Mouse (Mus musculus): ENCODE results near the gene Kcnab2. TPM values are rescaled to one million over a fixed set of nuclear protein-coding genes. Genes with fewer than 3 reads are reported as not detected.

The Kcnab2 gene
- polyA plus RNA-seq, 1 experiment from 2014 or later = 9.6 TPM

- no peak overlapping the region for H3K27ac ChIP-seq (ENCODE audit: low read depth, low read length)
- H3K4me1 ChIP-seq (replicated peaks; ENCODE audit: control insufficient read depth, insufficient read depth, low read length) = no peaks in the 10 kb centered on the region
- H3K4me2 ChIP-seq = no peak overlapping the region
- ATAC-seq (replicated peaks; ENCODE audit: low FRiP score) (no peak), DNase-seq (ENCODE audit: low spot score) (no peak)
- no peak overlapping the region for H3K4me3 ChIP-seq (ENCODE audit: low read depth, low read length)
- H3K36me3 ChIP-seq (ENCODE audit: control insufficient read depth, insufficient read depth, low read length) = no peaks in the 10 kb centered on the region
- no peaks in the 10 kb centered on the region for H3K9me3 ChIP-seq (ENCODE audit: control insufficient read depth, low read length)
- no peak overlapping the region for H3K9ac ChIP-seq (ENCODE audit: low read depth, low read length)
- H3K27me3 ChIP-seq (replicated peaks; ENCODE audit: control insufficient read depth, insufficient read depth, low read length) = no peaks in the 10 kb centered on the region
- 76% methylated on average over 10 of the region's 10 CpGs for WGBS
Observed at GRCm38 (mm10) chr4:152488046-152488445, 10.4 kb upstream of the Kcnab2 start.

- 52% methylated on average over 8 of the region's 8 CpGs for WGBS
- no peak for ATAC-seq (replicated peaks; ENCODE audit: low FRiP score)
- Histone ChIP-seq H3K27me3 (replicated peaks; ENCODE audit: control insufficient read depth, insufficient read depth, low read length) (peaks cover 30% of the 10 kb centered on the region), H3K9ac (ENCODE audit: low read depth, low read length) (no peak overlapping the region), H3K36me3 (ENCODE audit: control insufficient read depth, insufficient read depth, low read length) (no peaks in the 10 kb centered on the region), H3K27ac (ENCODE audit: low read depth, low read length) (no peak overlapping the region), H3K4me2 (no peak overlapping the region), H3K4me1 (replicated peaks; ENCODE audit: control insufficient read depth, insufficient read depth, low read length) (no peaks in the 10 kb centered on the region; the same call in 1 of the 2 replicates), H3K4me3 (ENCODE audit: low read depth, low read length) (no peak overlapping the region), H3K9me3 (ENCODE audit: control insufficient read depth, low read length) (no peaks in the 10 kb centered on the region)
- no peak for DNase-seq (ENCODE audit: low spot score)
Observed at GRCm38 (mm10) chr4:152480426-152480825, 2.8 kb upstream of the Kcnab2 start.

- WGBS = 4% methylated on average over 13 of the region's 13 CpGs
- Histone ChIP-seq H3K27ac (ENCODE audit: low read depth, low read length) (no peak overlapping the region), H3K9ac (ENCODE audit: low read depth, low read length) (no peak overlapping the region), H3K4me1 (replicated peaks; ENCODE audit: control insufficient read depth, insufficient read depth, low read length) (no peaks in the 10 kb centered on the region; the same call in 1 of the 2 replicates), H3K9me3 (ENCODE audit: control insufficient read depth, low read length) (no peaks in the 10 kb centered on the region), H3K4me3 (ENCODE audit: low read depth, low read length) (peak overlapping the region; percentile 55), H3K27me3 (replicated peaks; ENCODE audit: control insufficient read depth, insufficient read depth, low read length) (peaks cover 40% of the 10 kb centered on the region), H3K4me2 (peak overlapping the region; percentile 65), H3K36me3 (ENCODE audit: control insufficient read depth, insufficient read depth, low read length) (no peaks in the 10 kb centered on the region)
- ATAC-seq (replicated peaks; ENCODE audit: low FRiP score) (peak; percentile 4; the same call in 1 of the 2 replicates), DNase-seq (ENCODE audit: low spot score) (no peak)
Observed at GRCm38 (mm10) chr4:152478224-152478567, 525 bp upstream of the Kcnab2 start.

GRCm38 (mm10) chr4:152477106-152477465 lies 585 bp downstream of the Kcnab2 start:
- H3K9ac ChIP-seq (ENCODE audit: low read depth, low read length) = no peak overlapping the region
- peak; percentile 13 for ATAC-seq (replicated peaks; ENCODE audit: low FRiP score)
- WGBS = 3% methylated on average over 21 of the region's 21 CpGs

GRCm38 (mm10) chr4:152476427-152477023 lies 1.1 kb downstream of the Kcnab2 start, which contains the start of gene Nphp4:
Gene Nphp4 (plus strand): TSS chr4:152476706.
- peaks cover 6% of the 10 kb centered on the region; the same call in 1 of the 2 replicates for H3K9me3 ChIP-seq (ENCODE audit: control insufficient read depth, low read length)
- ATAC-seq (replicated peaks; ENCODE audit: low FRiP score) (no peak), DNase-seq (ENCODE audit: low spot score) (no peak)
- no peaks in the 10 kb centered on the region for H3K36me3 ChIP-seq (ENCODE audit: control insufficient read depth, insufficient read depth, low read length)
- no peak within 1 kb of the TSS for H3K9ac ChIP-seq (ENCODE audit: low read depth, low read length)
- no peaks in the 10 kb centered on the region; the same call in 1 of the 2 replicates for H3K4me1 ChIP-seq (replicated peaks; ENCODE audit: control insufficient read depth, insufficient read depth, low read length)
- 8% methylated on average over 18 of the region's 18 CpGs for WGBS
- no peak within 1 kb of the TSS for H3K27ac ChIP-seq (ENCODE audit: low read depth, low read length)
- H3K4me3 ChIP-seq (ENCODE audit: low read depth, low read length) = peak within 1 kb of the TSS; percentile 55
- peaks cover 40% of the 10 kb centered on the region for H3K27me3 ChIP-seq (replicated peaks; ENCODE audit: control insufficient read depth, insufficient read depth, low read length)
- peak within 1 kb of the TSS; percentile 65 for H3K4me2 ChIP-seq

More at GRCm38 (mm10) chr4:152477106-152477465, 585 bp downstream of the Kcnab2 start:
- no peaks in the 10 kb centered on the region for H3K36me3 ChIP-seq (ENCODE audit: control insufficient read depth, insufficient read depth, low read length)
- no peaks in the 10 kb centered on the region; the same call in 1 of the 2 replicates for H3K4me1 ChIP-seq (replicated peaks; ENCODE audit: control insufficient read depth, insufficient read depth, low read length)
- peak overlapping the region; percentile 55 for H3K4me3 ChIP-seq (ENCODE audit: low read depth, low read length)
- peaks cover 40% of the 10 kb centered on the region for H3K27me3 ChIP-seq (replicated peaks; ENCODE audit: control insufficient read depth, insufficient read depth, low read length)
- no peak overlapping the region for H3K27ac ChIP-seq (ENCODE audit: low read depth, low read length)
- peaks cover under 1% of the 10 kb centered on the region; the same call in 1 of the 2 replicates for H3K9me3 ChIP-seq (ENCODE audit: control insufficient read depth, low read length)
- H3K4me2 ChIP-seq = peak overlapping the region; percentile 65
- no peak for DNase-seq (ENCODE audit: low spot score)

- no peak overlapping the region for H3K27ac ChIP-seq (ENCODE audit: low read depth, low read length)
- no peak overlapping the region for H3K9ac ChIP-seq (ENCODE audit: low read depth, low read length)
- DNase-seq (ENCODE audit: low spot score) = no peak
- H3K4me3 ChIP-seq (ENCODE audit: low read depth, low read length) = no peak overlapping the region
- no peaks in the 10 kb centered on the region for H3K36me3 ChIP-seq (ENCODE audit: control insufficient read depth, insufficient read depth, low read length)
- no peak for ATAC-seq (replicated peaks; ENCODE audit: low FRiP score)
- WGBS = 80% methylated on average over 7 of the region's 7 CpGs
- peaks cover 40% of the 10 kb centered on the region for H3K27me3 ChIP-seq (replicated peaks; ENCODE audit: control insufficient read depth, insufficient read depth, low read length)
- H3K9me3 ChIP-seq (ENCODE audit: control insufficient read depth, low read length) = peaks cover 8% of the 10 kb centered on the region; the same call in 1 of the 2 replicates
- no peaks in the 10 kb centered on the region; the same call in 1 of the 2 replicates for H3K4me1 ChIP-seq (replicated peaks; ENCODE audit: control insufficient read depth, insufficient read depth, low read length)
- no peak overlapping the region for H3K4me2 ChIP-seq
Observed at GRCm38 (mm10) chr4:152475941-152476340, 1.7 kb downstream of the Kcnab2 start.

GRCm38 (mm10) chr4:152467951-152468350 lies 9.7 kb downstream of the Kcnab2 start:
- H3K4me1 ChIP-seq (replicated peaks; ENCODE audit: control insufficient read depth, insufficient read depth, low read length) = no peaks in the 10 kb centered on the region
- ATAC-seq (replicated peaks; ENCODE audit: low FRiP score) (no peak), DNase-seq (ENCODE audit: low spot score) (no peak)
- WGBS = 76% methylated on average over 6 of the region's 6 CpGs
- no peak overlapping the region for H3K4me3 ChIP-seq (ENCODE audit: low read depth, low read length)
- peaks cover 8% of the 10 kb centered on the region; the same call in 1 of the 2 replicates for H3K9me3 ChIP-seq (ENCODE audit: control insufficient read depth, low read length)
- no peak overlapping the region for H3K4me2 ChIP-seq
- H3K27me3 ChIP-seq (replicated peaks; ENCODE audit: control insufficient read depth, insufficient read depth, low read length) = no peaks in the 10 kb centered on the region
- H3K9ac ChIP-seq (ENCODE audit: low read depth, low read length) = no peak overlapping the region
- no peaks in the 10 kb centered on the region for H3K36me3 ChIP-seq (ENCODE audit: control insufficient read depth, insufficient read depth, low read length)
- no peak overlapping the region for H3K27ac ChIP-seq (ENCODE audit: low read depth, low read length)

- Histone ChIP-seq H3K4me1 (replicated peaks; ENCODE audit: control insufficient read depth, insufficient read depth, low read length) (no peaks in the 10 kb centered on the region), H3K4me3 (ENCODE audit: low read depth, low read length) (no peak overlapping the region), H3K36me3 (ENCODE audit: control insufficient read depth, insufficient read depth, low read length) (no peaks in the 10 kb centered on the region), H3K27ac (ENCODE audit: low read depth, low read length) (no peak overlapping the region), H3K27me3 (replicated peaks; ENCODE audit: control insufficient read depth, insufficient read depth, low read length) (no peaks in the 10 kb centered on the region), H3K9me3 (ENCODE audit: control insufficient read depth, low read length) (peaks cover 3% of the 10 kb centered on the region; the same call in 1 of the 2 replicates), H3K4me2 (no peak overlapping the region), H3K9ac (ENCODE audit: low read depth, low read length) (no peak overlapping the region)
- DNase-seq (ENCODE audit: low spot score) = no peak
- ATAC-seq (replicated peaks; ENCODE audit: low FRiP score) = no peak
- 89% methylated on average over 13 of the region's 13 CpGs for WGBS
Observed at GRCm38 (mm10) chr4:152466601-152467000, 11.1 kb downstream of the Kcnab2 start.

GRCm38 (mm10) chr4:152465116-152465515 lies 12.6 kb downstream of the Kcnab2 start:
- Histone ChIP-seq H3K9ac (ENCODE audit: low read depth, low read length) (no peak overlapping the region), H3K4me1 (replicated peaks; ENCODE audit: control insufficient read depth, insufficient read depth, low read length) (no peaks in the 10 kb centered on the region), H3K27me3 (replicated peaks; ENCODE audit: control insufficient read depth, insufficient read depth, low read length) (no peaks in the 10 kb centered on the region), H3K9me3 (ENCODE audit: control insufficient read depth, low read length) (no peaks in the 10 kb centered on the region), H3K4me3 (ENCODE audit: low read depth, low read length) (no peak overlapping the region), H3K4me2 (no peak overlapping the region), H3K36me3 (ENCODE audit: control insufficient read depth, insufficient read depth, low read length) (no peaks in the 10 kb centered on the region), H3K27ac (ENCODE audit: low read depth, low read length) (no peak overlapping the region)
- WGBS = 42% methylated on average over 8 of the region's 8 CpGs
- ATAC-seq (replicated peaks; ENCODE audit: low FRiP score) = no peak
- DNase-seq (ENCODE audit: low spot score) = no peak
